Mouse (Mus musculus) hindlimb bud, embryonic 11.5 days (tissue): ENCODE results near the gene Cmtm3.
"Not testable (repeated sequence)": the region's sequence is repeated elsewhere in the genome, so short reads cannot be mapped to it uniquely, and the experiment has no call there.

ENCODE experiments used
- DNase-seq: peaks from one replicate; pipeline ENCODE4 v3.0.0-alpha.2; 2012; ENCODE audit warnings: low read depth, low spot score; ENCODE audit errors: extremely low spot score

Cmtm3 gene

GRCm38 (mm10) chr8:104339229-104339982 is at the start of gene Cmtm3:
TSS of gene Cmtm3 (plus strand) at chr8:104339410.
- no peak for DNase-seq

- not testable (repeated sequence) for DNase-seq
These were observed 46.1 kb upstream of the Cmtm3 start, which contains the start of gene Cmtm2a for GRCm38 (mm10) chr8:104293081-104293480. TSS of gene Cmtm2a (minus strand) at chr8:104293181.

GRCm38 (mm10) chr8:104294396-104294795 is 44.8 kb upstream of the Cmtm3 start:
- DNase-seq = no peak

- not testable (repeated sequence) for DNase-seq
These were observed 37.6 kb upstream of the Cmtm3 start for GRCm38 (mm10) chr8:104301577-104301976.

- DNase-seq = not testable (repeated sequence)
These were observed 36.7 kb upstream of the Cmtm3 start for GRCm38 (mm10) chr8:104302536-104302935.

- DNase-seq = no peak
These were observed 34.2 kb upstream of the Cmtm3 start for GRCm38 (mm10) chr8:104304962-104305361.

- DNase-seq = not testable (repeated sequence)
These were observed 30.9 kb upstream of the Cmtm3 start for GRCm38 (mm10) chr8:104308341-104308740.

GRCm38 (mm10) chr8:104309441-104310155 is 29.6 kb upstream of the Cmtm3 start, which contains the start of the genes Gm45711 and Cmtm1:
TSS of gene Gm45711 (minus strand) at chr8:104310081.
TSS of gene Cmtm1 (minus strand) at chr8:104310145.
- not testable (repeated sequence) for DNase-seq

GRCm38 (mm10) chr8:104312023-104312422 is 27.2 kb upstream of the Cmtm3 start:
- not testable (repeated sequence) for DNase-seq

- no peak for DNase-seq
These were observed 25.9 kb upstream of the Cmtm3 start for GRCm38 (mm10) chr8:104313311-104313710.

GRCm38 (mm10) chr8:104321267-104321666 is 17.9 kb upstream of the Cmtm3 start, which contains the start of gene Gm11020:
TSS of gene Gm11020 (plus strand) at chr8:104321567.
- DNase-seq = not testable (repeated sequence)

GRCm38 (mm10) chr8:104321930-104322329 is 17.3 kb upstream of the Cmtm3 start, which contains the start of gene Cmtm2b:
TSS of gene Cmtm2b (plus strand) at chr8:104322230.
- DNase-seq = not testable (repeated sequence)

GRCm38 (mm10) chr8:104332665-104333631 is 6.3 kb upstream of the Cmtm3 start:
- no peak for DNase-seq

GRCm38 (mm10) chr8:104333786-104334185 is 5.4 kb upstream of the Cmtm3 start:
- no peak for DNase-seq

- no peak for DNase-seq
These were observed 5.0 kb upstream of the Cmtm3 start for GRCm38 (mm10) chr8:104334196-104334595.

GRCm38 (mm10) chr8:104336806-104337205 is 2.4 kb upstream of the Cmtm3 start:
- no peak for DNase-seq

- DNase-seq = no peak
These were observed 1.3 kb upstream of the Cmtm3 start for GRCm38 (mm10) chr8:104337890-104338289.

GRCm38 (mm10) chr8:104339983-104340232 is 698 bp downstream of the Cmtm3 start:
- no peak for DNase-seq

GRCm38 (mm10) chr8:104340233-104341105 is 1.3 kb downstream of the Cmtm3 start:
- DNase-seq = no peak

- no peak for DNase-seq
These were observed 1.9 kb downstream of the Cmtm3 start for GRCm38 (mm10) chr8:104341106-104341561.
